Mouse (Mus musculus) neural tube, embryonic 12.5 days (tissue): ENCODE measurements at regions not wholly inside any gene's neighbourhood (a gene's known extent, or its start where the extent isn't known, plus 50 kb on each side); places are given as distances from the start of the nearest gene placed in this dataset.

Source experiments
- ATAC-seq: fragments of 200-750 bp; cut with Nextera tagmentation; 2 replicates; pipeline ENCODE4 v1.8.0; 2017; ENCODE audit warnings: low read depth, mild to moderate bottlenecking, moderate TSS enrichment, moderate library complexity; ENCODE audit not compliant: low FRiP score
- H3K27ac ChIP-seq: fragments of 300-500 bp; sonication (generic); 2 replicates; pipeline ENCODE4 v1.5.1; 2016
- H3K27me3 ChIP-seq: fragments of 300-500 bp; sonication (generic); replicated peaks from 2 replicates; pipeline ENCODE4 v1.6.1; 2016; ENCODE audit warnings: mild to moderate bottlenecking
- H3K36me3 ChIP-seq: fragments of 300-500 bp; sonication (generic); 2 replicates; pipeline ENCODE4 v1.6.1; 2016; ENCODE audit warnings: mild to moderate bottlenecking
- H3K4me1 ChIP-seq: fragments of 300-500 bp; sonication (generic); 2 replicates; pipeline ENCODE4 v1.6.1; 2016
- H3K4me2 ChIP-seq: fragments of 300-500 bp; sonication (generic); replicated peaks from 2 replicates; pipeline ENCODE4 v1.6.1; 2016; ENCODE audit warnings: mild to moderate bottlenecking
- H3K4me3 ChIP-seq: fragments of 300-500 bp; sonication (generic); 2 replicates; pipeline ENCODE4 v1.5.1; 2016
- H3K9ac ChIP-seq: fragments of 300-500 bp; sonication (generic); 2 replicates; pipeline ENCODE4 v1.6.1; 2016; ENCODE audit warnings: mild to moderate bottlenecking
- H3K9me3 ChIP-seq: fragments of 300-500 bp; sonication (generic); 2 replicates; pipeline ENCODE4 v1.6.1; 2016; ENCODE audit warnings: mild to moderate bottlenecking
- whole genome bisulfite sequencing: fragments of 180-500 bp; shearing (Covaris S2); methylation state at CpG from one replicate; pipeline ENCODE4 v1.1.7; 2016; 5-methylcytosine and 5-hydroxymethylcytosine counted together

DNA sequence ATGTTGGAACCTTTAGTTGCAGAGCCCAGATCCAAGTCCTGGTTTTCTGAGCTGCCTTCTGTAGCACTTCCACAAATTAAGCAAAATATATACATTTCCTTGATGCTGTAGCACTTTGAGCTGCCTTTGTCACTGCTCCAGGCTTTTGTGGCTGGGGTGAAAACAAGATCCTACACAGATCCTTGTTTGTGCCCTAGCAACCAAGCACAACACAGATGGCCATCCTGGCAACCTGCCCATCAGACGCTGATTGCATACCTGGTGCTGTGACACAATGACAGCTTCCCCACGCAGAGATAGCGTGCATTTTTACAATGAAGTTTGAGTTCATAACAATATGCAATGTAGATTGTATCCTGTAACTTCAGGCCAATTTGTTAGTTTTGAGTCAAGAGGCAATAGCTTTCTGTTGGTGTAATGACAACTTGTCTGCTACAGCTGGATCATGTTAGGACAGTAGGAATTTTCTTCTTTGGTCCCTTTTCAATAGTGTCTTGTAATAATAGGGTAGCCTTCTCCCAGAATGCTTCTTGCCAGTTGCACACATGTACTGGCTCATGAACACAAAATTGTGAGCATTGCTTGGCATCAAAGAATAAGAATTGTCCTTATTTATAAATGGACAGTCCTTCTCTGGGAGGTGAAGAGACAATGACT lies 153.5 kb upstream of the Tnc start:
- H3K4me1 ChIP-seq = no peaks in the 10 kb centered on the region
- H3K4me3 ChIP-seq = no peak overlapping the region
- no peak for ATAC-seq
- no peaks in the 10 kb centered on the region for H3K27me3 ChIP-seq
- H3K9ac ChIP-seq = no peak overlapping the region
- H3K27ac ChIP-seq = no peak overlapping the region
- 72% methylated on average over 3 of the region's 3 CpGs for WGBS
- no peaks in the 10 kb centered on the region for H3K9me3 ChIP-seq
- H3K36me3 ChIP-seq = no peaks in the 10 kb centered on the region
- no peak overlapping the region for H3K4me2 ChIP-seq

DNA sequence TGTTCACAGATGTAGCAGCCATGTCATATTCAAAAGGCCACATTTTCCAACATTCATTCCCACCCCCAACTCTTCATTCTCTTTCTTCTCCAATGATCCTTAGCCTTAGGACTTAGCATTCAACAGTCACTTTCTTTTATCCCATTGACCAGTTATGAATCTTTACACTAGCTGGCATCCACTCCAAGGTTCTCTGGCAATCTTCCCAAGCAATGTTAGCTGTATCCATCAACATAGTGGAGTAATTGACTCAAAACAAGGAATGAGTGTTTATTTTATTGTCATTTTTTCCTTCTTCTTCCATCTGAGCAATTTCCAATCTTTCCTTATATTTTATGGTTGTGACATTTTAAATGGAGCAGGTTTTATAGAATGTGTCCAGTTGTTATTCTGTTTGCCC lies 138.2 kb upstream of the Tnc start:
- no peak overlapping the region for H3K27ac ChIP-seq

DNA sequence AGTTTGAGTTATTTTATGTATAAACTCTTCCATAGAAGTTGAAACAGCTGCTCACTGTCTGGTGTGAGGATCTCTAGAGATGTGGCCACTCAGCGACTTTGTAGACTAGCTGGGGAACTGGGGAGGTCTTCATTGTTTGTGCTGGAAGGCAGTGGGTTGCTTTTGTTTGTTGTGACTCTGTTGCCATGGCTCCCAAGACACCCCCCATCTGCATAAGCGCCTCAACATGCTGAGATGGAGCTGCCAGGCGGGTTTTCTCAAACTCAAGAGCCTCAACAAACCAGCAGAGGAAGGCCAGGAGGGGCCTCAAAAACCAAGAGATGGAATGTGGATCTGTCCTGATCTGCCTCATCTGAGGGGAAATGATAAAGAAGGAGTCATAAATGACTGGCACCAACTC lies 129.1 kb upstream of the Tnc start:
- no peaks in the 10 kb centered on the region for H3K27me3 ChIP-seq
- no peak for ATAC-seq
- H3K4me3 ChIP-seq = no peak overlapping the region
- no peaks in the 10 kb centered on the region for H3K9me3 ChIP-seq
- no peak overlapping the region for H3K4me2 ChIP-seq
- no peak overlapping the region for H3K27ac ChIP-seq
- H3K4me1 ChIP-seq = no peaks in the 10 kb centered on the region
- no peak overlapping the region for H3K9ac ChIP-seq
- WGBS = 26% methylated on average over 3 of the region's 3 CpGs
- no peaks in the 10 kb centered on the region for H3K36me3 ChIP-seq

More for the DNA sequence above, 138.2 kb upstream of the Tnc start:
- no peak overlapping the region for H3K9ac ChIP-seq
- no peaks in the 10 kb centered on the region for H3K27me3 ChIP-seq
- no peak overlapping the region for H3K4me2 ChIP-seq
- no peaks in the 10 kb centered on the region for H3K9me3 ChIP-seq
- H3K4me1 ChIP-seq = no peaks in the 10 kb centered on the region
- no peaks in the 10 kb centered on the region for H3K36me3 ChIP-seq
- H3K4me3 ChIP-seq = no peak overlapping the region
- ATAC-seq = no peak

DNA sequence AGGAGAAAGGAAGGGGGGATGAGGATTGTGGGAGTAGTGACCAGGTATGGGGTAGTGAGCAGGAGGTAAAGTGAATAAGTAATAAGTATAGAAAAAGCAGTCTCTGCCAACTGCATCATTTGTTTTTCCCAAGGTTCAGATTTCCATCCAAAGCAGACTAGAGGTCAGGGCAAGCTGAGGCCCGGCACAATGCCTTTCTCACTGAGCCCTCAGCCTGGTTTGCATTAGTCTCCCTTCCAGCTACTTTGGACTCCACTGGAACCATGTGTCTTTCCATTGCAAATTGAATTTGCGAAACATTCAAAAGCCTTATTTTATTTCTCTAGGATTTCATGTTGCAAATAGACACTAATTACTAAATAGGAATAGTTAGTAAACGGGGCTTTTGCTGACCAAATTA lies 124.7 kb upstream of the Tnc start:
- no peaks in the 10 kb centered on the region for H3K9me3 ChIP-seq
- no peak overlapping the region for H3K4me3 ChIP-seq
- H3K9ac ChIP-seq = no peak overlapping the region
- ATAC-seq = no peak
- WGBS = 82% methylated on average over 3 of the region's 3 CpGs
- H3K4me1 ChIP-seq = no peaks in the 10 kb centered on the region
- H3K27ac ChIP-seq = no peak overlapping the region
- H3K4me2 ChIP-seq = no peak overlapping the region
- no peaks in the 10 kb centered on the region for H3K36me3 ChIP-seq
- H3K27me3 ChIP-seq = no peaks in the 10 kb centered on the region

DNA sequence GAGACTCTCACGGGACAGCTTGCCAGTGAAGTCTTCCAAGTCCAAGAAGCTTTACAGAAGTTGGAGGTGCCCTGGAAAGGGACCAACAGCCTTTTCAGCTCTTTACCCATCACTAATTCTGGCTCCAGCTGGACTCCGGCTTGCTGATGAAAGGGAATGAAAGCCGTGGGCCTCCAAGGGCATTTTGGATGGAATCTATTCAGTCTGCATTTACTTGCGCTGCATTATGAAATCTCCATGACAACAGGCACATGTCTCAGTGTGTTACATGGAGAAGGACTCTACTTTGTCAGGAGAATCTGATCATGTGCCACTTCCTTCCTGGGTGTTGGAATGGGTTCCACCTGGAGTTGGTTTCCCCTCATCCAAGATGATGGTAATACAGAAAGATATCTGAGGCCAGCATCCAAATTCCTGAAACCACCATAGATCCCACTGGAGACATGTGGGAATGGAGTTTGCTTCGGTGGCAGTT lies 102.2 kb upstream of the Tnc start:
- no peak for ATAC-seq
- WGBS = 57% methylated on average over 5 of the region's 5 CpGs
- Histone ChIP-seq H3K4me3 (no peak overlapping the region), H3K4me2 (no peak overlapping the region), H3K9me3 (no peaks in the 10 kb centered on the region), H3K27ac (no peak overlapping the region), H3K4me1 (peaks cover 4% of the 10 kb centered on the region; the same call in 1 of the 2 replicates), H3K36me3 (no peaks in the 10 kb centered on the region), H3K27me3 (no peaks in the 10 kb centered on the region), H3K9ac (no peak overlapping the region)

DNA sequence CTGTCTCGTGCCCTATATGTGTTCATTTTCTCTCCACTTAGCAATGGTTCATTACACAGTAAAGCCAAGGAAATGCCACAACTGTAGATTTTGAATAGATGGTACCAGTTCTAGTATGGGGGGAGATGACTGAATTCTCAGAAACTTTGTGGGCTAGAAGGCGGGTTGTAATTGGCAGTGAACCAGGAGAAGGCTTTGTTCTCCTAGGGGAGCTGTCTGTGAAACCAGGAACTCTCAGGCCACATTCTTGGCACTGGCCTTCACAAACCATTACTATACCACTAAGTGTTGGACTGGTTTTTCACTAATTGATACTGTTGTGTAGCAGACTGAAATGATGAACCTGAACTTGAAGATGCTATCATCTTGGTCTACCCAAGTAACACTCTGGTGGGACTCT lies 99.1 kb upstream of the Tnc start:
- Histone ChIP-seq H3K9ac (no peak overlapping the region), H3K4me1 (peaks cover 4% of the 10 kb centered on the region; the same call in 1 of the 2 replicates), H3K9me3 (no peaks in the 10 kb centered on the region), H3K4me3 (no peak overlapping the region), H3K27ac (no peak overlapping the region), H3K36me3 (no peaks in the 10 kb centered on the region), H3K4me2 (no peak overlapping the region), H3K27me3 (no peaks in the 10 kb centered on the region)
- WGBS = 79% methylated on average over 2 of the region's 2 CpGs
- no peak for ATAC-seq

DNA sequence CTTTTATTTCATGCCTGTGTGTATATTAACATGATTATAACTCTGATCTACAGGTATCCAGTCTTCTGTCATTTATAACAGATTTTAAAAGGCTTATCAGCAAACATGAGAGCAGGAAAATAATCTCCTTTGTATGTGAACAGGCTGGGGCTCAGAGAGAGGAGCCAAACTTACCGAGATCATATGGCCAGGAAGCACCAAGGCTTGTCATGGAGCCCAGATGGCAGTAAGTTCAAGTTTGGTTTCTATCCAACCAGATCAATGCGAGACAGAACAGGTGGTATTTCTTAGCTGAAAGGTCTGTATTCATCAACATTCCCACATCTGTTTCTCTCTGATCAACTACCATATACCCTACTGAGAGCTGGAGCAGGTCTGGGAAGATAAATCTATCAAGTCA lies 96.1 kb upstream of the Tnc start:
- 85% methylated on average over 2 of the region's 2 CpGs for WGBS

DNA sequence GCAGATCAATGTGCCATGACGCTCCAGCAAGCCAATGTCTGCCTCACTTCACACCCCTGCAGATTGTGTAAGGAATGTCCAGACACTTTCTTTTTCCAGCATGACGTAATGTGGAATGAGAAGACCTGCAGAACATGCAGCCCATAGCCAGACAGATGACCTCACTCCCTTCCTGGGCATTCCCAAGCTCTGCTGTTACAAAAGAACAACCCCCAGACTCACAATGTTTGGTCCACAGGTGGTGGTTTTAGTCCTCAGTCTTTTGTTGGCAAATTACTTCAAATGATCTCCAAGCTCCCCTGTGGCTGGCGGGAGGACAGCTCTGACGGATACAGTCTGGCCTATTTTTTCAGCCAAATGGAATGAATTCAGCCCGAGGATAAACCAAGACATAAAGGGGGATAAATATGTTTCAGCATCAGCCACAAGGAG lies 95.6 kb upstream of the Tnc start:
- Histone ChIP-seq H3K4me3 (no peak overlapping the region), H3K9ac (no peak overlapping the region), H3K4me2 (no peak overlapping the region), H3K9me3 (no peaks in the 10 kb centered on the region), H3K4me1 (no peaks in the 10 kb centered on the region), H3K36me3 (no peaks in the 10 kb centered on the region), H3K27ac (no peak overlapping the region), H3K27me3 (no peaks in the 10 kb centered on the region)
- ATAC-seq = no peak
- 67% methylated on average over 5 of the region's 5 CpGs for WGBS

More for the DNA sequence above, 96.1 kb upstream of the Tnc start:
- no peak overlapping the region for H3K9ac ChIP-seq
- ATAC-seq = no peak
- H3K4me1 ChIP-seq = no peaks in the 10 kb centered on the region
- H3K27me3 ChIP-seq = no peaks in the 10 kb centered on the region
- no peaks in the 10 kb centered on the region for H3K36me3 ChIP-seq
- H3K27ac ChIP-seq = no peak overlapping the region
- H3K9me3 ChIP-seq = no peaks in the 10 kb centered on the region
- H3K4me2 ChIP-seq = no peak overlapping the region
- no peak overlapping the region for H3K4me3 ChIP-seq

DNA sequence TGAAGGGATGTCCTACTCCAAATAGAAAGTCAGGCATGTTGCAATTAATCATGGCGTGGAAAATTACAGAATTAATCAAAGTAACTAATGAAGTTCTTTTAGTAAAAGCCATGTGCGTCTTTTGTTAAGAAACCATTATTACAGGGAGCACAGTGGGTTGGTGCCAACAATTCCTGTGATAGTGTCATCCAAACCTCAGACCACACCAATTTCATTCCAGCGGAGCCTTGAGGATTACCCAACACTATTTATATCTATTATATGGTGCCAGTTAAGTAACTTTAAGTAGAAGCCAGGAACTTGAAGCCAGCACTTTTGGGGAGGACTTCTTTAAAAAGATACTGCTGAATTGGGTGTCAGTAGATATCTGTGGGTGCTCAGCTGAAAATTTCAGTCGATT lies 93.0 kb upstream of the Tnc start:
- Histone ChIP-seq H3K9ac (no peak overlapping the region), H3K36me3 (no peaks in the 10 kb centered on the region), H3K27me3 (no peaks in the 10 kb centered on the region), H3K9me3 (no peaks in the 10 kb centered on the region), H3K27ac (no peak overlapping the region), H3K4me2 (no peak overlapping the region), H3K4me3 (no peak overlapping the region), H3K4me1 (no peaks in the 10 kb centered on the region)
- WGBS = 88% methylated on average over 4 of the region's 4 CpGs
- ATAC-seq = no peak

DNA sequence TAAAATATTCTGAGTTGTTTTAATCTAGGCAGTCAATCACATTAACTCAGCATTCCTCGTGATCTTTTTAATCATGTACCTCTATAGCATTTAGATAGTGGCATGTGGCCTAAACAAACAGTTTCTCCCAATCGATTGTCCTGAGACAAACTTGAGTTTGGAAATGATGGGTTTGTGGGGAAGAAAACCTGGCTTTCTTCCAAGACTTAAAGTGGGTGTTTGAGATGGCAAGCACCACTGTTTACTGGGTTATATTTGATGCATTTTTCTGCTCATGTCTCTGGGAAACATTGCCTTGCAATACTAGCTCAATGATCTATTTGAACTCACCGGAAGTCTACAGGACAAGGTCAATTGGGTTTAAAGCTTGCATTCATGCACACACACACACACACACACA lies 88.2 kb upstream of the Tnc start:
- ATAC-seq = no peak
- Histone ChIP-seq H3K4me3 (no peak overlapping the region), H3K36me3 (no peaks in the 10 kb centered on the region), H3K27me3 (no peaks in the 10 kb centered on the region), H3K9me3 (no peaks in the 10 kb centered on the region), H3K9ac (no peak overlapping the region), H3K4me2 (no peak overlapping the region), H3K4me1 (no peaks in the 10 kb centered on the region), H3K27ac (no peak overlapping the region)
- 90% methylated on average over 3 of the region's 3 CpGs for WGBS

DNA sequence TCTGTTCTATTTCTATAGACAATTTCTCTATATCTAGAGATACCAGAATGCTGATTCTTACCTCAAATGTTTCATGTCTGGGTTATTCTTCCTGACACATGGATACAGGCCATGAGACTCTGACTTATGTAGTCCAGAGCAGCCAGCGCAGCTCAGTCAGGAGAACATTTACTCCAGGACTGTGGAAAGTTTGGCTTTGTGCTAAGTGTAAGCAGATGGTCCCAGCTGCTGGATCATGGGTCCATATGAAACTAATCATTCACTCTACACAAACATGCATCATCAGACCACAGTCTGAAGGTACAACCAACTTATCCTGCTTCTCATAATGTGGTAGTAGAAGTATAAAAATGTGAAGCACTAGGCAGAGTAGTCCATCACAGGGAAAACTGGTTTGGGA lies 82.5 kb upstream of the Tnc start:
- Histone ChIP-seq H3K36me3 (no peaks in the 10 kb centered on the region), H3K4me3 (no peak overlapping the region), H3K4me1 (no peaks in the 10 kb centered on the region), H3K27ac (no peak overlapping the region), H3K27me3 (no peaks in the 10 kb centered on the region), H3K9ac (no peak overlapping the region), H3K4me2 (no peak overlapping the region), H3K9me3 (no peaks in the 10 kb centered on the region)
- 82% methylated on average over 1 of the region's 1 CpGs for WGBS
- ATAC-seq = no peak

DNA sequence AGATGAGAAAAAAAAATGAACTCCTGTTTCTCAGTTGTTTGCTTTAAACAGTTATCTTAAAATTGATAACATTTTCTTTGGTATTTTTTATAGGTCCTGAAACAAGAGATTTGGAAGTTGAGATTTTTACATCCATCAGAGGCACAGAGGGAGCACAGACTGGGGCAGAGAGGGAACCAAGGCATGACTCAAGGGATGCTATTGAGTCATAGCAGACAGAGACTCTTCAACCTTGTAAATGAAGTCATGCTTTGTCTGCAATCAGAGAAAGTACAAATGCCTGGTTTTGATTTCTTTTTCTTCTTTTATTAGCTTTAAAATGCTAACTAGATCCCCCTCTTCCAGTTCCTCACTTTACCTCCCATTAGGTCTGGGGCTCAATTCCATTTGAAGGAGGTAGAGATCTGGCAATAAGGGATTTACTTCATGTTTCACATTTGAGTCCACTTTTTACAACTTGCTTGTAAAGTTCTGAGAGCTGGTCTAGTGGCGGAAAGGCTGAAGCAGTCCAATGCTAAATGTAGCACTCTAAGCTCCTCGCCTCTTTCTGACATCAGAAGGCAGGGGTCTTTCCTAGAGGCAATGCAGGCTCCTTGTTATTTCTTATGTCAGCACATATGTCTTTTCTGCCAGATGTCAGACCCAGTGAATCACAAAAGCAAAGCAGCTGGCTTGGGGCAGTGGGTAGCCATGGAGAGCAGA lies 77.7 kb upstream of the Tnc start:
- H3K9me3 ChIP-seq = no peaks in the 10 kb centered on the region
- no peak overlapping the region for H3K4me3 ChIP-seq
- no peak for ATAC-seq
- H3K27ac ChIP-seq = no peak overlapping the region
- no peak overlapping the region for H3K4me2 ChIP-seq
- H3K4me1 ChIP-seq = no peaks in the 10 kb centered on the region
- H3K27me3 ChIP-seq = no peaks in the 10 kb centered on the region
- H3K36me3 ChIP-seq = no peaks in the 10 kb centered on the region
- 76% methylated on average over 2 of the region's 2 CpGs for WGBS
- no peak overlapping the region for H3K9ac ChIP-seq

DNA sequence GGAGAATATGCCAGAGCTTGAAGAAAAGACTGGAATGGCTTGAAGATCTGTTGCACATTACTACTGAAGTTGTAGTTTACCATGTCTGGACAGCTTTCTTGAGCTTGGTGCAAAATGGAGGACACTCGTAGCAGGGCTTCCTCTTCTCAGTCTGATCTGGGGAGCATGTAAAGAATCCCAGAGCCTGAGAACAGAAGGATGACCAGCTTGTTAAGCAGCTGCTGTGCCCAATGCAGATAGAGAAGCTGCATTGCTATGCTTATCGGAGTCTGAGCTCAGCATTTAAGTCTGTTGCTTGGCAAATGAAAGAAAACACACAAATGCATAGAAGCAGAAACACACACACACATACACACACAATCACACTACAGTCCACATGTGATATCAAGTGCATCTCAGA lies 76.9 kb upstream of the Tnc start:
- ATAC-seq = no peak
- WGBS = 89% methylated on average over 2 of the region's 2 CpGs
- no peak overlapping the region for H3K4me3 ChIP-seq

More for the DNA sequence above, 76.9 kb upstream of the Tnc start:
- Histone ChIP-seq H3K9ac (no peak overlapping the region), H3K36me3 (no peaks in the 10 kb centered on the region), H3K9me3 (no peaks in the 10 kb centered on the region), H3K4me2 (no peak overlapping the region), H3K27ac (no peak overlapping the region), H3K4me1 (no peaks in the 10 kb centered on the region), H3K27me3 (no peaks in the 10 kb centered on the region)
